Mouse (Mus musculus): Measurements from ENCODE around the gene Fryl. TPM values are rescaled to one million over a fixed set of nuclear protein-coding genes. Genes with fewer than 3 reads are reported as not detected.

Fryl gene
- total RNA-seq (2021), result 10 to 100 TPM; 38.4 to 49.1 TPM
- long read RNA-seq, experiment 1, partial matches to known transcripts, result 1 of 1 reads
- long read RNA-seq, experiment 1, other reads (novel, unspliced or antisense), result 0 of 1 reads
- long read RNA-seq, experiment 2, partial matches to known transcripts, result 1 of 2 reads
- long read RNA-seq, experiment 2, other reads (novel, unspliced or antisense), result 1 of 2 reads

DNA sequence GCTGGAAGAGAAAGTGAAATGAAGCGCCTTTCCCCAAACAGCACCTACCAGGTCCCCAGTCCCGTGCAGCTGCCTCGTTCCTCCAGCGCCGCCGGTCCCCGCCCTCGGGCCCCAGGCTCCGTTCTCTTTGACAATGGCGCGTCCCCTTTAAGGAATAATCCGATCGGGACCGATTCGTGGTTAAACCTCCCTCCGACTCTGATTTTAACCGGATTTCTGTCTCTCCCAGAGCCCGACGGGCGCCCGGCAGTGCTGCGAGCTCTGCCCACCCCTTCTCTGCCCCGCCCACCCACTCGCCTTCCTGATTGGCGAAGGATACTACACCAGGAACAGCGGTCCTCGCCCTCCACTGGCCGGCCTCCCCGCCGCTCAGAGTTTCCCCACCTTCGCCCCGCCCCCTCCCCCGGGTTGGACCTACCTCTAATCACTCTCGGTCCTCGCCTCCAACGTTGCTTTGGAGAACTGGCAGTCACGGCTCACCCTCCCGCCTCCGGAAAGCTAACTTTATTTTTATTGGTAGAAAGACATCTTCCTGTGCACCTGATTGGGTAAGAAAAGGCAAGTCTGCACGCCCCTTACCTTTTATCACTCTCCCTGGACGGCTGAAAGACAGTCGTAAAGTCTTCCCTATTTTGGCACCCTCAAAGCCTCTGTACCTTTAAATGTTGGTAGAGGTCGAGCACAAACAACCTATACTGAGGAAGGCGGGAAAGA, at the start of gene Fryl:
Fryl (minus strand) TSS at position 268 of the 714 bp plus-strand sequence.
- peak; percentile 99 for DNase-seq

DNA sequence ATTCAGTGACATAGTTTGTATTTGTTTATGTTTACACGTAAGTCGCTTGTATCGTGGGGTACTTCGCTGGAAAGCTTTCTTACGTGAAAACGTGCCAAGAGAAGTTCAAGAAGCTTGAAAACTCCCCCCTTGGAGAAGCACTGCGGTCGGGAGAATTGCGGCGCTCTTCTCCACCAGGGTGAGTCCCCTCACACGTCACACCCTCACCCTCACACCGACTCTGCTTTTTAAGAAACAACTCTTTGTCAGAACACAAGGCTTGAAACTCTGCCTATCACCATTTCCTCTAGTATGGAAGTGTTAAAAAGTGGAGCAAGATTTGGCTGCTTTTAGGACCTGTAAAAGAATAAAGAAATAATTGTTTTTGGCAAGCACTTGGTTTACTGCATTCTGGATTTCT, 48.1 kb upstream of the Fryl start:
- DNase-seq, result no peak

DNA sequence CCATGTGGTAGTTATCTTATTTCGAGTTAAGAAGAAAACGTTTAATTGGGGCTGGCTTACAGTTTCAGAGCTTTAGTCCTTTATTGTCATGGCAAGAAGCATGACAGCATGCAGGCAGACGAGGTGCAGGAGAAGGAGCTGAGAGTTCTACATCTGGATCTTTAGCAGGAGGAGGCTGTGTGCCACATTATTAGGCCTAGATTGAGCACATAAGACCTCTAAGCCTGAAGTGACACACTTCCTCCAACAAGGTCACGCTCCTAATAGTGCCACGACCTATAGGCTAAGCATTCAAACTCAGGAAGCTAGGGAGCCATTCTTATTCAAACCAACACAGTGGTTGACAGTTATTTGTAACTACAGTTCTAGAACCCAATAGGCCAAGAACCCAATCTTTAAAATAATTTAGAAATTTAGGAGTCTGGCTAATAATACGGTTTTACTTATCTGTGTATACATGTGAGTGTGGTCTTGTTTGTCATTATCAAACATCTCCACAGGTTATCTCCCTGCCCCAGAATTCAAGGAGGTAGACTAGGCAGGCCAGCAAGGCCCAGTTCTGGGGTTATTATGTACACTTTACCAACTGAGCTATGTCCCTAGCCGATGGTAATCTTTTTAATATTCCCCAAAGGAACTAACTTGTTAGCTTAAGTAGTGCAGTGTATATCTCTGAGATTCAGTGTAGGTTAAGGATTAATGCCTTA, 45.3 kb upstream of the Fryl start:
- no peak for DNase-seq

DNA sequence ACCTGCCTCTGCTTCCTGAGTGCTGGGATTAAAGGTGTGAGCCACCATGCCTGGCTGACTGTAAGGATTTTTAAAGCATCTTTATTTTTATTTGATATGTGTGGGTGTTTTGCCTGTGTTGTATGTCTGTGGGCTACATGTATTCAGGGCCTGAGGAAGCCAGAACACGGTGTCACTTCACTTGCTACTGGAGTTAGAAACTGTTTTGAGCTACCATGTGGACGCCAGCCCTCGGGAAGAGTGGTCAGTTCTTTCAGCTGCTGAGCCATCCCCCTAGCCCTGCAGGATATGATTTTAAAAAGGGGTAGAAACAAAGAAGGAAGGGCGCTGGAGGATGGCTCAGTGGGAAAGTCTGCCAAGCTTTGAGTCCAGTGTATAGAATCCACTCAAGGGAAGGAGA, 39.5 kb upstream of the Fryl start:
- DNase-seq, result no peak

DNA sequence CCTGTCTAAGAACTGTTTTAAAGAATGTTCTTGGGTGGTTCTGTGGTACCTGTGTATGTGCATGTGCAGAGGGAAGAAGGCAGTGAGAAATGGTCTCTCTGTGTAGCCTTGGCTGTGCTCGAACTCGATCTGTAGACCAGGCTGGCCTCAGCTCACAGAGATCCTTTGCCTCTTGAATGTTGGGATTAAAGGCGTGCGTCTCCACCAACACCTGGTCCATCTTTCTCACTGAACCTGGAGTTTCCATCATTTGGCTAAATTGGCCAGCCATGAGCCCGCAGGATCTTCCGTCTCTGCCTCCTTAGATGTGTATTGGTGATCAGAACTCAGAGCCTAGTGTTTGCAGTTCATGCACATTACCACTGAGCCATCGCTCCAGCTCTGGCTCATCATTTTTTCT, 38.6 kb upstream of the Fryl start:
- DNase-seq, result no peak

DNA sequence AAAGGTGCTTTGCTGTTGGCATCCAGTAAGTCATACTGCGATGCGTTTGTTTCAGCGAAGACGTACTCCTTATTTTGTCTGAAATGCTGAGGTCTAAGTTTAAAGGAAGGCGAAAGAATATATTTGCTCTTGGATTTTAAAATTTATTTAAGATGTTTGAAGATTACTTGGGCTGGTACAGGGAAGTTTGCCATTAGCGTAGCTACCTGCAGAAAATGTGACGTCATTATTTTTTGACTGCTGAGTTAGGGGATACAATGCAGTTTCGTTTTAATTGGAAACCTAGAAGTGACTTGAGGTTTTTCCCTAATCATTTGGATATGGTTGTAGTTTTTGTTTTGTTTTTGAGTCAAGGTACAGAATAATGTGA, 37.0 kb upstream of the Fryl start:
- no peak for DNase-seq

DNA sequence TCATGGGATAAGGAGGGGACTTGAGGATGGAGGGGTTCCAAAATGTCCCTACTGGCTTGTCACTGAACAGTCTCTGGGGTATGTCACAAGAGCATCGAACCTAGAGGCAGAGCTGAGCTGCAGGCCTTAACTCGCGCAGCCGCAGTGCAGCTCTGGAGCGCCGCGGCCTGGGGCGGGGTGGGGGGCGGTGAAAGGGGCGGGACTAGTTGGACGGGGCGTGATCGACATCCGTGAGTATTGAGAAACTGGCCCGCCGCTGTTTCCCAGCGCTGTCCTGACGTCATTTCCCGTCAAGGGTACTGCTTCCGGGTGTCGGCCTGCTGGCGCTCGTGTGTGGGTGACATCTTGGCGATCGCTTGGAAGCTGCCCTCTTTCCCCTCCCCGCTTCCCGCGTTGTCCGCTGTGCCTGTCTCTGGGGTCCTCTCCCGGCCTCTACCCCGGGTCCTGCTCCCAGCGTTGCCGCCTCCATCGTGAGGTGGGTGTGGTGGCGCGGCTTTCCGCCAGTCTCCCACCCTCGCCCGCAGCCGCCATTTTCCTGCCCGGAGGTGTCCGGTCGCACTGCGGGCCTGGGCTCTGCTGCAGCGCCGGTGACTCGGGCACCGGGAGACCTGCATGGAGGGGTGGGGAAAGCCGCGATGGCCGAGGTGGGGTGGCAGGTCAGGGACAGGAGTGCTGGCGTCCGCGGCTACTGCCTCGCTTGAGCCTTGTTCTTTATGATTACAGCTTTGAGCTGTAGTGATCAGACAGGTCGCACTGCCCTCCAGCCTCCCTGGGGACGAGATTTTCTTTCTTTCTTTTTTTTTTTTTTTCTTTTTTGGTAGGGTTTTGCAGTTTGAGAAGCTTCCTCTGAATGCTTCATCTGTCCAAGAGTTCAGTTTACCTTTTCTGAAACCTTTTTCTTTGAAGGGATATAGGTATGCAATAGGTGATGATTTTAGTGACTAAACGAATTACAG, 36.4 kb upstream of the Fryl start, which contains the start of gene Ociad1:
Ociad1 (plus strand) TSS at position 283 of the 956 bp plus-strand sequence.
- DNase-seq, result peak; percentile 96

DNA sequence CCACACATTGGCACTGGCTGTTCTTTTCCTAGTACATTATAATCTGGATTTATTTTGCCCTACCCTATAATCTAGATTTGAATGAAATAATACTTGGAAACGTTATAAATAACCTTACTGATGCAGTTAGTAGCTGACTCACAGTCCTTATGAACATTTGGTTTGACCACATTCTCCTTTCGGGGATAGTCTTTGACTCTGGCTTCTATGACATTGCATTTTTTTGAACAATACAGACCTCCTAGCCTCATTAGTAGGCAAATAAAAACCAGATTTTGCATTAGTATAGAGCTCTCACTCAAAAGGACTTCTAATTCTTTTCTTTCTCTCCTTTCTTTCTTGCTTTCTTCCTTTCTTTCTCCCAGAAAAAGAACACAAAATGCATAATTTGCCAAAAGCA, 33.5 kb upstream of the Fryl start:
- no peak for DNase-seq

DNA sequence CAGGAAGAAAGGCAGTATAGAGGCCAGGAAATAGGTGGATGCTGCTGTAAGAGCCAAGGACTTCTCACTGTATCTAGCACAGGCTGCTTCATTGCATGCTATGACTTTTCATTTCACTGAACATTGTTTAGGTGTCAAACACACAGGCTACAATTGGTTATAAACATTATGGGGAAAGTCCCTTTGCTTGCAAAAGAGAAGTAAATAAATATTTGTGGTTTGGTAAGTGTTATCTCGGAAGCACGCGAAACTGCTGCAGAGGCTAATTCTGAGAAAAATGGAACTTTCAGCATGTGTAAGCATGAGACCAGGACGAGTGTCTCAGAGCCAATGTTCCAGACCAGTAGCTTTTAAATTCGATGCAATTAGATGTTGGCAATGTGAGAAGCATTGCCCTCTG, 30.2 kb upstream of the Fryl start:
- DNase-seq, result no peak

DNA sequence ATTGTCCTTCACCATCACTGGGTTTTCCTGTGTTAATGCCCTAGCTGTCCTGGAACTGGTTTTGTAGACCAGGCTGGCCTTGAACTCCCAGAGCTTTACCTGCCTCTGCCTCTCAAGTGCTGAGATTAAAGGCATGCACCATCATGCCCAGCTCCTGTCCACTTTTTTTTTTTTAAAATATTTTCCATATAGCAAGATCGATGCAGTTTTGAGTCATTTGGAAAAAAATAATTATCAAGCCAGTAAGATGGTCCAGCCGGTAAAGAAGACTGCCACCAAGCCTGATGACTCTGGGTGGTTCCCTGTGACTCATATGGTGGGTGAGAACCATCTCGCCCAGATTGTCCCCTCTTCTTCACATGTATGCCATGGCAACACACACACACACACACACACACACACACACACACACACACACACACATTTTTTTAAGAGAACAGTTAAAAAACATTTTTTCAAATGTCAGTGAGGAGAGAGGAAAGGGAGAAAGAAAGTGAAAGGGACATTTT, 29.1 kb upstream of the Fryl start:
- no peak for DNase-seq

DNA sequence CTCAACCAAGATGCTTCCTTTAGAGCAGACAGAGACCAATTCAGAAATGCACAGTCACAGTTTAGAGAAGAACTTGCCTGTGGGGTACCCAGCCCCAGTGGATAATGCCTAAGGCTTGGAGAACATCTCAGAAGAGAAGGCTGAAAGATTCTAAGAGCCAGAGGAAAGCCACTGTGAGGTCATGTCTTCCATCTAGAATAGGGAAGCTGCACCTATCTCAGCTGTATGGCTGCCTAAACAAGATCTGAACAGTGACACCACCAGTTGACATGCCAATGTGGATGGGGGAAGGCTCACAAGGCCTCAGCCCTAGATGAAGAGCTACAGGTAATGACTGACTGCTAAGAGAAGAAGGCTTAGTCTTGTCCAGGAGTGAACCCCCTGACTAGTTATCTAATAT, 27.6 kb upstream of the Fryl start:
- DNase-seq, result no peak

DNA sequence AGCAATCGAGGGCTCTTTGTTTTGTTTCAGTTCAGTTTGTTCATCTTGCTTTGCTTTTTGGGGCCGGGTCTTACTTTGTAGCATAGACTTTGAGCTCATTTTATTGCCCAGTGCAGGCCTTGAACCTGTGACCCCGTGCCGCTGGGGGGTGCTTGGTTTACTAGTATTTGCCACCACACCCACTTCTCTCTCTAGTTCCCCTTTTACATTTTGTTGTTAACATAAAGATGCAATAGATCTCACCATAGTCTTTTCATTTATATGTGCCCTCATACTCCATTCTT, 24.1 kb upstream of the Fryl start:
- DNase-seq, result no peak

DNA sequence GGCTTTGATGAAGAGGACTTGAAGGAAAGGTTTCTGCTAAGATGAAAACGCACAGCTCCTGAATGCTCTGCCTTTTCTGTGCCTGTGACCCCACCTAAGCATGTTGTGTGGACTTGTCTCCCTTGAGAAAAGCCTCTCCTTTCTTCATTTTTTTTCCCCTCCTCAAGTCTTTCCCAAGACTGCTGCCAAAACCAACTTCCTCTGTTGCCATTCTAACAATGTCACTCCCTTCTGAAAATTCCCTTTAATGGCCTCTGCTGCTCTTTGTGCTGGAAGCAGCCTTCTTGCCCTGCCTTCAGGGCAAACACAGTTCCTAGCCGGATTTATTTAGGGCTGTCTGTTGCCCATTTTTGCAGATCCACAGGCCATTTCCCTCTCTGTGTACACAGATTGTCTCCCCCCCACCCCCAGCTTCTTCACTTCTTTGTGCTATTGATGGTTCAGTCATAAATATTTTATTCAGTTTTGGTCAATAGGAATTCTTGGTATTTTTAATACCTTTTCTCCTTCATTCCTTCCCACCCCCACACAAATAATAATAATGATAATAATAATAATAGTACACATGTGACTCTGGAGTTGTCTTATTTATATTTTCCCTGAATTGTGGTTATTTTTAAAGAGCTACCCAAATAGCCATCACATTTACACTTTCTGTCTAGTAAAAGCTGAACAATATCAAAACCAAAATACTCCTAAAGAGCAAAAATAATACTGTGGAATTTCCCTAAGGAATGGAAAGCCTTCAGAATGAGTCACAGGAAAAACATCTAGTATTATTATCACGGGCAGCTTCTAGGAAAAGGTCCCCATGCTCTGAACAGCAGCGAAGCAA, 23.5 kb upstream of the Fryl start:
- no peak for DNase-seq

DNA sequence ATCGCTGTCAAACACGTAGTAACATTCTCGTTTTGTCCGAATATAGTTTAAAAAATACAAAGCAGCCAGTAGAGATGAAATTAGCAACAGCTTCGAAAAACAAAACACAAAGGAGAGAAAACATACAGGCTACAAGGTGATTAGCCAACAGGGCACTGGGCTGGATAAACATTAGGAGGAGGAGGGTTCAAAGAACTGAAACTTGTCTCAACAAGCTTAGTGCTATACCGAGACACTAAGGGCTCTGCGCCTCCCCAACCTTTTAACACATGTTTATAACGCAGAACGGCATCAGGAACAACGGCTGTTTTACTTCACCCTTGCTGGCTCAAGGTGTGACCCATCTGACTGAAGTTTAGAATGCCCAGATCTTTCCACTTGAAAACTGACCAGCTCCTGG, 22.8 kb upstream of the Fryl start:
- no peak for DNase-seq

DNA sequence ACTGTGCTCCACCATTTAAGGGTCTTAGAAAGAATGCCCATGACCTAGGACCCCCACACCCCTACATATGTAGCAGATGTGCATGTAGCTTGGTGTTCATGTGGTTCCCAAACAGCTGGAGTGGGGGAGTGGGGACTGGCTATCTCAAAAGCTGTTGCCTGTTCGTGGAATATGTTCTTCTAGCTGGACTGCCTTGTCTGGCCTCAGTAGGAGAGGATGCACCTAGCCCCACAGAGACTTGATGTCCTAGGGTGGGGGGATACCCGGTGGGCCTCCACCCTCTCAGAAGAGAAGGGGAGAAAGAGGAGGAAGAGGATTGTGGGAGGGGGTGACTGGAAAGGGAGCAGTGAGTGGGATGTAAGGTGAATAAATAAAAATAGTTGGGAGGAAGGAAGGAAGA, 18.5 kb upstream of the Fryl start:
- no peak for DNase-seq

DNA sequence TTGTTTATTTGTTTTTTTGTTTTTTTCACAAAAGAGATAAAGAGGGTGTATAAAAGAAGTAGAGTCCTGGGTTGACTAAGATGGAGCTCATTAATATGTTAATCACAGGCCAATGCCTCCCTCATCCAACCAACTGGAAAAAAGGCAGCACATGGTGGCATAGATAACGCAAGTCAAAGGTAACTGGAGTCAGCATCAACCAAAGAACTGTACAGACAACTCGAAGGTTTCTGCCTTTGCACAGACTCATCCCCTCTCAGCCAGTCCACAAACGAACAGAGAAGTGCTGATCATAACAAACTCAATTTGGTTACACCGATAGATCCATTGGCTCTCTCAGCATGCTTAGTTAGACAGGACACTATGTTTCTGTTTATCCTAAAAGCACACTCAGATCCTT, 16.8 kb upstream of the Fryl start:
- no peak for DNase-seq

DNA sequence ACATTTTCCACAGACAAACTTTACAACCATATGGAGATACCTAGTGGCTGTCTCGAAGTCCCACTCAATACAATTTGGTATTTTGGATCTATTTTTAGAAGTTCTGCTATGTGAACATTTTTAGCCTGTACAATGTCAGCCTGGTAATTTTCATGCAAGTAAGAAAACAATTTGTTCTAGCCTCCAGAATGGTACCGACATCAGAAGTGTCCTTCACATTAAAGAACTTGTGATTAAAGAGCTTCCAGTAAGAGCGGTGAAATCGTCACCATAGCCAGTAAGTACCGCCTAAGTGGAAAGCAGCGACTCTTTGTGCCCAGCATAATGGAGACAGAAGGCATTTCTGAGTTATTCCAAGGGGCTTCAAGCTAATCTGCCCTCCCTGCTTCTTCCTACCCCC, 14.2 kb upstream of the Fryl start:
- DNase-seq, result no peak

DNA sequence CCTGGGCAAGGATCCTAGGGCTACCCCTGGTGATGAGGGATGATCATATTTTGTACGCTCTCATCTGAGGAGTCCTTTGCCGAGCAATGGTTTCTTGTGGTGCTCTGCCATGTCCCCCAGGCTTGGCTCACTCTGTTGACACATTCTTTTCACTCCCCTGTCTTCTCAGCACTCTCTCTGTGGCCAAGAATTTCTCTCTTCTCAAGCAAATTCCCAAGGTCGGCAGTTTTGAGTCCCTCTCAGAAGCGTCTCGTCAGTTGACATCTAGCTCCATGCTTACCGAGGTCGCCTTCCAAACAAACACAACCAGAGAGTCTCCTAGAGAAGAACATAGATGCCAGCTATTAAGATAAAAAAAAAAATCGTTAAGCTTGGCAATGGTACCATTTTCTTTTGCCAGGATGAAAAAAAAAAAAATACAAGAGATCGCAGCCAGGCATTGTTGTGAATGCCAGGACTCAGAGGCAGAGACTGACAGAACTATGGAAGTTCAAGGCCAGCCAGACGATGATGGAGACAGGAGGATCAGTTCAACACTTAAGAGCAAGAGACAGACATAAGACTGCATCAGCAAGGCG, 12.3 kb upstream of the Fryl start:
- no peak for DNase-seq

DNA sequence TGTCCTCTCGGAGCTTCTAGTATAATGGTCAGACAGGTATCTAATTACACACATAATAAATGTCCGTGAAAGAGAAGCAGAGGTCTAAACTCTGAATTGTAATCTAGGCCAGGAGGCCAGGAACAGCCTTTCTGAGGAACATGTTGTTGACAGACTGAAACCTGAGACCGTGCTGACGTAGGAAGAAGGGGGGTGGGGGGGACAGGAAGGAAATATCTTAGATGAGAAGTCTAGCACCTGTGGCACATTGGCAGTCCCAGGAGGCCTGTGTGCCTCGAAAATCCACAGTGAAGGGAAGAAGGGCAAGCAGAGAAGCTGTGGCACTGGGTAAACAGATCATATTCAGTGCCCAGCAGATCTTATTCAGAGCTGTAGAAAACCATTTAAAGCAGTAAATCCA, 9.0 kb upstream of the Fryl start:
- DNase-seq, result no peak

DNA sequence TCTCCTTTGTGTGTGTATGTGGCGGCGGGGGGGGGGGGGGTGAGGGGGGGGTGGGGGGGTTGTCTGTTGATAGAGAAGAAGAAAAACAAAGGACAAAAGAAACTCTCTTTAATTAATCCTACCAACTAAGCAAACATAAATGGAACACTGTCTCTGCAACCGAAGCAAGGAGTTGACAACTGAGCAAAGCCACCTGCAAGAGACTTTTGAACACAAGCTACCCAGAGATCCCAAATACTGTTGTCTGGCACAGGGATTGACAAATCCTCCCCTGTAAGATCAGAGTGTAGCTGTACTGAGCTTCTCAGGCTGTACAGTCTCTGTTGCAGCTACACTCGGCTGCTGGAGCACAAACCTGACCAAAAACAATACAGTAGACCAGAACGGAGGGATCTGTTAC, 7.7 kb upstream of the Fryl start:
- no peak for DNase-seq

DNA sequence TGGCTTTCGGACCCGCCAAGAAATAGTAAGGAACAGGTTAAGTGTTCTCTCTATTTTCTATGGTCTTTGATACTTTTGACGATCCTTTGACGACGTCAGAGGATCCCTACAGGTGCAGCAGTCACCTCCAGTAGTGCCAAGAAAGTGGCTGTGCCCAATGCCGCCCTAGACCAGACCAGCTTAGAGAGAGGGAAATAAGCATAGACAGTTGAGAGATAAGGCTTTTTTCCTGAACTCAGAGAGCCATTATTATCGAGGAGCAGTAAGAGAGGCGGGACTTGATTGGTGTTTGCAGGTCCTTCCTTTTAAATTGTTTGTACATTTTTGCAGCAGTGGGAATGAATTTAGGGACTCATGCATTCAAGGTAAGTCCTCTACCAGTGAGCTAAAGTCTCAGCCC, 1.3 kb upstream of the Fryl start:
- DNase-seq, result no peak

All from adrenal gland, postnatal 10 days (tissue).